Mouse (Mus musculus) kidney, postnatal 36 days (tissue): ENCODE data around the gene Hnrnpul1.
"Not testable (repeated sequence)": the region's sequence is repeated elsewhere in the genome, so short reads cannot be mapped to it uniquely, and the experiment has no call there.

Source experiments
- DNase-seq, 2 experiments: peaks; one replicate each; pipeline ENCODE4 v3.0.0; 2021 to 2022; ENCODE audit warnings: mixed read lengths in 2 of 2

Hnrnpul1 gene

DNA sequence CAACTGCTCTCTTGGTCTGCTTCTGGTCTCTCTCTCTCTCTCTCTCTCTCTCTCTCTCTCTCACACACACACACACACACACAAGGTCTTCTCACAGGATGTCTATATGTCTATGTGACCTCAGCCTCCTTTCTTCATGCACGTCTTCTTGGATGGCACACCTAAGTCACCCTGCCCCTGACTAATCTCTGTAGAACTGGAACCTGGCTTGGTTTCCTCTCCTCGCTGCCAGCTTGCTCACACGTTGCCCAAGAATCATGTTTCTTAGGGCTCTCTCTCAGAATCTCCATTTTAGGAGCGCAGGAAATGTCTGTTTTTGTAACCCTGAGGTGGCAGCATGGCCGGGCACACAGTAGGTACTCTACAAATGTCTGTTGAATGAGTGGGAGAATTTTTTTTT, 25.5 kb upstream of the Hnrnpul1 start:
- no peak for DNase-seq

DNA sequence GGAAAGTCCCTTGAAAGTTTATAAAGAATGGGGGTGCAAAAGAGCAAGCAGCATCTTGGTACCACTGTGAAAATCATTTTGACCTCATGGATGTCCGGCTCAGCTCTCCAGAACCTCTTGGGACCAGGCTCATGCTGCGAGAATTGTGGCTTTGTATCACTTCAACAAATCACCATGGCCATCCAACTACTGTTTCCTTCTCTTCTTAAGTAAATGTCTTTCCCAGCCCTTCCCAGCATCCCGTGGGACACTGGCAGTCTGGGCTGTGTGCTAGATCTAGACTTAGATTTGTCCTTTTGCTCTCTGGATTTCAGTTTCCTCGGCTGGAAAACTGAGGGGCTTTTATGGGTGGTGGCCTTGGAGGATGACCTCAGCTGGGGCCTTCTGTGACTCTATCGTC, 13.7 kb upstream of the Hnrnpul1 start:
- DNase-seq: no peak

DNA sequence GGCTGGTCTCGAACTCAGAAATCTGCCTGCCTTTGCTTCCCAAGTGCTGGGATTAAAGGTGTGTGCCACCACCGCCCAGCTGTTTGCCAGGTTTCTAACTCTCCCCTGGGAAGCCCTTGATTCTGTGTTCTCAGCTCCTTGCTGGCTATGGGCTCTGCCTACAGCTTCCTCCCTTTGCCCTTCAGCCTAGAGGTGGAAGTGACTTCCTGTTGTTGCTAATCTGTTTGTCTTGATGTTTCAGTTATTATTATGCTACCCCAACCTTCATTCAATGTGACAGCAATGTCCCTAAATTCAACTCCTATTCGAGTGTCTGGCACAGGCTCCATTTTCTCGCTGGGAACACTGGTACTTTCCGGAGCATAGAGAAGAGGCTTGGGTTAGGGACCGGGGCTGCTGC, 11.6 kb upstream of the Hnrnpul1 start:
- no peak for DNase-seq

DNA sequence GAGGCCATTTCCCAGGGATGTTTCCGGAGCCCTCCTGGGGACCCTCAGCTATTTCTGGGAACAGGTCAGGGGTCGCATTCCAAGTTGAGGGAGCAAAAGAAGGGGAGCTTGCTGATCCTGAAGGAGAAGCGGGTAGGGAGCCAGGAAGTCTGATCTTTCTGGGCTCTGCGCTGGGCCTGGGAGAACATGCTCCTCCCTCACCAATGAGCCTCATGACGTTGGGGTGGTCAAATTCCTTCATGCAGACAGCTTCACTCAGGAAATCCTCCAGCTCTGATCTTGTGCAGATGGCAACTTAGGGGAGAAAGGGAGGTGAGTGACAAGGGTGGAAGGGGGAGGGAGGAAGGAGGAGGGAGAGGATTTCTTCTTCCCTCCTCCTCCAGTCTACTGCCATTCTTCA, 9.7 kb upstream of the Hnrnpul1 start:
- DNase-seq: peak; percentile 24 to 43

DNA sequence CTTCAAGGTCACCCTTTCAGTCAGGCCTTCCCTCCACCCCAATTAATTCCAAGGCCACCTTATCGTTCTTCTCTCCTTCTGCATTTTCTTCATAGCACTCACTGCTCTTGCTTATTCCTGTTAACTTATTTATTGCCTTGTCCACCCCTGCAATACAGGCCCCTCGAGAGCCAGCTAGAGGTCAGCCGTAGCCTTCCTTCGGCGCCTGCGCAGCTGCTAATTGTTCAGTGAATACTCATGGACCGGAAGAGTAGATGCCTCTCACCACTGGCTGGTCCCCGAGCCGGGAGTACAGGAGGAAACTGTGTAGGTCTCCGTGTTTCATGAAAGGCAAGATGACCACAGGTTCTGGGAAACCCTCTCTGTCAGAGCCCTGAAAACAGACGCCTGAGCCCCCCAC, 9.1 kb upstream of the Hnrnpul1 start:
- DNase-seq: peak; percentile 39 to 61

DNA sequence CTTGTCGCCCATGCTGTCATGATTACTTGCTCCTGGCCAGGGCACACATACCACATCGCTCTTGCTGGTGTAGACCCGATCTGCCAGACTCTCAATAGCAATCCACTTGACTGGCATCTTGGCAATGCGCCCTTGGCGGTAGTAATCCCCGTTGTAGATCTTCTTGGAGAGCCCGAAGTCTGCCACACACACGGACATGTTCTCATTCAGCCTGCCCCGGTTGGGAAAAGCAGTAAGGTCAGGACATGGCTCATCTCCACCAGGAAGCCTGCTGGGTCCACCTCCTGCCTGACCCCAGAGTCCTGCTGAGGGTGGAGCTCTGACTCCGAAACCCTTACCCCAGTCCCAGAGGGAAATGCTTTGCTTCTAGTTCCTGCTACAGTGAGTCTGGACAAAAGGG, 6.8 kb upstream of the Hnrnpul1 start:
- DNase-seq: peak; percentile 19 to 37

DNA sequence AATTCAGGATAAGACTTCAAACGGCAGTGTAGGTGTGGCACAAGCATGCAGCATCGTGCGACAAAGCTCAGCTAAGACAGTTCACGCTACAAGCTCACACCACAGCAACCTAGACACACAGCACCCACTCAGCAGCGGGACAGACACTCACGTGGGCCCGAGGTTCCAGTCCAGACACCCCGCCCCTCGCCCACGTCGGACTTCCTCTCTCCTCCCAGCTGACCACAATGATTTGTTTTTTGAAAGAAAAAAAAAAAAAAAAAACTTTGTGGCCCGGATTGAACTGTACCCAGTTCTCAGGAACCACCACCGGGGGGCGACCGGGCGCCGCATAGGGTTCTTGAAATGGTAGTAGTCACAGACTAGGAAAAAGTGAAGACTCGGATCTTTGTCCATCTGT, 1.5 kb upstream of the Hnrnpul1 start:
- DNase-seq: peak; percentile 95 to 98

DNA sequence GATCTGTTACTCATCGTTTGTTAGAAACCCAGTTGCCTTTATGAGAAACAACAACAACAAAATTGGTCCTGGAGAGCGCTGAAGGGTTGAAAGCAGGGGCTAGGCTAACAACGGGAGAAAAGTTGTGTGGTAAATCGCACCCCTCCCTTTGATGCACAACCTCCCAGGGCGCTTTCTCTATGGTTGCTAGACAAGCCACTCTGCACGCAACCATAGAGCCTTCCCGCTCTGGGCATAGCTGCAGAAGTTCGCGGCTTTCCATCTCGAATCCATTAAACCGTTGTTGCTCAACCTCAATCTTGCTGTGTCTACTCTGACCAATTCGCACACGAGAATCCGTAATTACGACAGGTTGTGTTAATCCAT, 894 bp upstream of the Hnrnpul1 start:
- DNase-seq: peak; percentile 58 to 65

DNA sequence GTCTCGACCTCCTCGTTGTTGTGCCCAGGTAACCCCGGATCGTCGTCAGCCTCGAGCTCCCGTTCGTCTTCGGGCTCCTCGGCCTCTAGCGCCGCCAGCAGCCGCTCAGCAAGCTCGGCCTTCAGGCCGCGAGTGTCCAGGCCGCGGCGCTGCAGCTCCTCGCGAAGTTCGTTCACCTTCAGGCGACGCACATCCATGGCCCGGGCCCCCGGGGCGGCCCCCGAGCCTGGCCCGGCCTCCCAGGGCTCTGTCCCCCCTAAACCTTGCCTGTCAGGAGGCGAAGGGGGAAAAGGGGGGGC, 169 bp downstream of the Hnrnpul1 start:
- DNase-seq: no peak

DNA sequence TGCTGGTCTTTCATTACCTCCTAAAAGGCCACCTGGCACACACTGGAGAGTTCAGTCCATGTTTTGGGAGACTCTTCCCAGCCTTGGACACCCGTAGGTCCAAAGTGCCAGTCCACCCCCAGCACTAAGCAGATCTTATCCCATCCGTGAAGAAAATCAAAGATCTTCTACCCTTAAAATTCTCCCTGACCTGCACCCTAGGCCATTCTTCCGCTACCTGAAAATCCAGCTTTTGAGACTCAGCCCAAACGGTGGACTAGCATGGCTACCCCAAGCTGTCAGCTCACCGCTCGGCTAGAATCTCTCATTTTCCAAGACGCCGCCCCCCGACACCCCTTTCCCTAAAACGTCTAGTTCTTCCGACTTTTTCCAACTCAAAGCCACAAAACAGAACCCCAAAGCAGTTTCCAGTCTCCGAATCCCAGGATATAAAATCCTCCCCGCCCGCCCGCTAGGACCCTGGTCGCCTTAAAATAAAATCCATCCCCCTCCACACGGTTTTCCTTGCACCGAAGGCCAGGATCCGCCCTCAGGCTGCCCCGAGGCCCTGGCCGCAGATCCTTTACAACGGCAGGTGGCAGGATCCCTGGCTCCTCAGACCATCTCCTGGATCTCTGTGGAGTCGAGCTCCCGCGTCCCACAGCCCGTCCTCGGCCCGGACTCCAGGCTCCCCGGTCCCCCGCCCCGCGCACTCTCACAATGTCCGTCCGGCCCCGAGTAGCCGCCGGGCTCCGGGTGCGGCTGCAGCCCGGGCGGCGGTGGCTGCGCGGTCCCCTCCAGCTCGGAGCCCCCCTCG, 716 bp downstream of the Hnrnpul1 start:
- peak; percentile 38 to 70 for DNase-seq

DNA sequence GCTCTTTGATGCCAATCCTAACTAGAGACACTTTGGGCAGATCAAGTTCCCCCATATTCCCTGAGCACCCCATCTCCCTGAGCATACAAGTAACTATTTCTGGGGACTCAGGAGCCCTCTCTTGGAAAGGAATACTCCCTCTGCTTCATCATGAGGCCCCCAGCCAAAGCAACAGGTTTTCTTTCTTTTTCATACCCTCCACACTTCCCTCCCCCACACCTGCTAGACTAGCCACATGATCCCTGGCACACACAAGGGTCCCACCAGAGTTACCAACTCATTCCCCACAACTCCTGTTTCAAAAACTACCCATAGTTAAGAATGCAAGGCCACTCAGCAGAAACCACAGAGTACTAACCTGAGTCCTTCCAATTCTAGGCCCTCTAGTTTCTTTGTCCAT, 1.5 kb downstream of the Hnrnpul1 start:
- no peak for DNase-seq

DNA sequence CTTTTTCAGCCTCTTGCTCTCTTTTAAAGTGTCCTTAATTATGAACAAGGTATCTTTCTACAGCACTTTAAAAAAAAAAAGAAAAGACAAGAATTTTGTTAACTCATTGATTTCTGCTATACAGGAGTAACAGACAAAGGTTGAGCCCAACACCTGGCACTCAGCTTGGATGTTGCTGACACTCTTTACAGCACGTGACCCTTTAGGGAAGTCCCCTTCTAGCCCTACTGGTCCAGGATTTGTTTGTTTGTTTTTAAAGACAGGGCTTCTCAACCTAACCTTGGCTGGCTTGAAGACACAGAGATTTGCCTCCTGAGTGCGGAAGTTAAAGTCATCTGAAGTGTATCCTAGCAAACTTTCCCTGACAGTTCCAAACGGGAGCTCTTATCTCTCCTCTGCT, 7.7 kb downstream of the Hnrnpul1 start:
- no peak for DNase-seq

DNA sequence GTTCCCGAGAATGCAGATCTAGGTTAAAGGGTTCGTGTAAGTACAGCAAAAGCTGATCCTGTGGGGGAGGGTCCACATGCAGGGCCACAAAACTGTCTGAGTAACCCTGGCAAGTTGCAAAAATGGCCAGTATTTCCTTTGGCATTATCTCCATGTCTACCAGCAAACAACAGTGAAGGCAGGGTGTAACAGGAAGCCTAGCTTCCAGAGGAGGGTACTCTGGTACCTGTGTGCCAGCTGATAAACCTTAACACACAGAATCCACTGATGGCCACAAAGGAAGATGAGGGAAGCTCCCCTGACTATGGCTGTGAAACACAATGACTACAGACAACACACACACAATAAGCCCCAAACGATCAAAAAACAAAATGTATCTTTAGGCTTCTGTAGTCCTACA, 16.3 kb downstream of the Hnrnpul1 start:
- no peak for DNase-seq

DNA sequence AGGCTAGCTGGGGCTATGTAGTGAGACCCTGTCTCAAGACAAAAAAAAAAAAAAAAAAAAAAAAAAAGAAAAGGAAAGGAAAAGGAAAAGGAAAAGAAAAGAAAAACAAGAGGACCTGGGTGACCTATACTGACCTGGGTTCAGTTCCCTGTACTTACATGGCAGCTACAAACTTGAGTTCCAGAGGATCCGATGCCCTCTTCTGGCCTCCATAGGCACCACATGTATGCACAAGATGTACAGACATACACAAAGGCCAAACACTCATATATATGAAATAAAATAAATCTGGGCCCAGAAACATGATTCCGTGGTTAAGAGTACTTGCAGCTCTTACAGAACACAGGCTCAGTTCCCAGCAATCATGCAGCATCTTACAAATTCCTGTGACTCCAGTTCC, 17.6 kb downstream of the Hnrnpul1 start:
- no peak for DNase-seq

DNA sequence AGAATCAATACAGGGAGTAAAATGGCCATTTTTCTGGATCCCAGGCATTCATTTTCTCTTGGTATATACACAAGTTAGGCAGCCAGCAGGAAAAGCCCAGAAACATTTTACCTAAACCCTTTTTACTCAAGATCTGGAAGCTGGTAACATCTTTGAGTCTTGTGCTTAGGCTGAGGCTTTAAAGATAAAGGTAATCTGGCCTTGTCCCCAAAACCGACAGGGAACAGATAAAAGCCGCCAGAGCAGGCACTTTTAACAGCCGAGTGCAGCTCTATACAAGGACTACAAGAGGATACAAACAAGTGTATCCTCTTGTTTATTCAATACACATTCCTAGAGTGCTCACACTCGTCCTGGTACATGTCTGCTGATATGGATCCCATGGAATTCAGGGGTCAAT, 19.6 kb downstream of the Hnrnpul1 start:
- DNase-seq: no peak

DNA sequence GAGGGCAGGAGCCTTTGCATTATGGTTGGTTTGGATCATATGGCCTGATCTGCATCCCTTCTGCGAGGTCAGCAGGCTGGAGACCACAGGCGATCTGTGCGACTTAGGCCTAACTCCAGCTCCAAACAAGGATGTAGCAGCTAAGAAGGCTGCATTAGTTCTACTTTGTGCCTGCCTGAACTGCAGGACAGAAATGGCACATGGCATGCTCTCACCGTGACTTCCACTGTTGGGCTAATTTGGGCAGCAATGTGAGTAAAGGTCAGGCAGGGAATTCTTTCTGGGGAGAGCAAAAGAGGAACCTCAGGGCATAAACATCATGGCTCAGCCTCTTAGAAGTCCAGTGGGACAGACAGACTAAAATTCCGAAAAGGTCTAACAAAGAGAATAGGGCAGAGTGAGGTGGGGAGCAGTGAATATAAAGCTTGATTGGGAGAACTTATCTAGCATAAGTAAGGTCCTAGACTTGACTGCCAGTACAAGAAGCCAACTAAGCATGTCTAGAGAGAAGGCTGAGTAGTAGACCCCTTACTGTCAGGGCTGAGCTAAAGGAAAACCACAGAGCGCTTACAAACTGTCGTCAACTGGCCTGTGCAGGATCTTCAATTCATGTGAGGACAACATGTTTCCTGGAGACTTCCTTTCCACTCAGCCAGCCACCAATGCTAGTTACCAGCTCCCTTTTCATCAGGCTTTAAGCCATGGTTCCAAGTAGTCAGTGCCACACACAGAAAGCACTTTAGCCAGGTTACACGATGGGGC, 23.1 kb downstream of the Hnrnpul1 start:
- no peak for DNase-seq

DNA sequence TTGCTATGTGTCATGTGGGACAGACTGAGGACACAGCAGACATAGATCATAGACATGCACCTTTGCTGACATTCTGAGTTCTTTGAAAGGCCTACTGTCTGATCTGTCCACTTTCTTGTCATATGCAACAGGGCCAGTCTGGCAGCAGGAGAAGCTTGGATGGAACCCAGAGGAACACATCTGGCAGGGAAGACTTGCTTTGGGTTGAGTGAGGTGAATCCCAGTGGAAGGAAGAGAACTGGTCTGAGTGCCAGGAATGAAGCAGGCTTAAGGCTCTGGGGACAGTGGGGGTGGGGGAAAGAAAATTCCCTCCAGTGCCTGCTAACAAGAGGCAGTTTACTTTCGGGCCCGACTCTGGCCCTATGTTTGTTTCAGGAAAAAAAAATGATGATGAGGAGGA, 24.7 kb downstream of the Hnrnpul1 start:
- DNase-seq: no peak

DNA sequence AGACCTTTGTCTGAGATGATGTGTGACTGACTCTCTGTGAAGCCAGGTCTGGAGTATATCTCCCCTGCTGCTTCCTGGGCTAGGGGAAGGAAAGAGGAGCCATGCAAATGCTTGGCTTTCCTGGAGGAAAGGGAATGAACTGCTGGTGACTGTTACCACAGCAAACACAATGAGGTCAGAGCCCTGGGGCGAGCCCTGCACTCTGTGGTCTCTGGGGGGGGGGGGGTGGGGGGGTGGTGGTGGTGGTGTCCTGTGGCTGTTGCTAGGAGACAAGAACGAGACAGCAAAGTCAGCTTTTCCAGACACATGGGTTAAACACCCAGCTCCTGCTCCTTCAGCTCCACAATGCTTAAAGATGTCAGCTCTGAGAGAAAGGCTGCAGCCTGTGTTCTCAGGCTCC, 25.2 kb downstream of the Hnrnpul1 start:
- peak in 1 of 2 experiments; percentile 18 for DNase-seq

DNA sequence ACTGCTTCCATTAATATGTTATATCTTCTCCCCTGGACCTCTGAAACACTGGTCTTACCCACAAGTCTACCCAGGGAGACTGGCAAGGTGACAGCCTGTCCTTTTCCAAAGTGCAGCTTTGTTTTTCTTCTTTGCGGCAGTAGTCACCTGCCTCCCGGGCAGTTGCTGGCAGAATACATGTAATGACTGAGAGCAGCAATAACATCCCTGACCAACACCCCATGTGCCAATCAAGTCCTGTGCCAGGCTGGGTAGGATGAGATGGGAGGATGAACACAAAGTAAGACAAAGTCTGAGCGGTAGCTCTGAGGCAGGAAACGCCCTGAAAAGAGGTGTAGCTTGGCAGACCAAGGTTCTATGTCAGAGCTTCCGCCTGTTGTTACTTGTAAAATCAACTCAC, 26.8 kb downstream of the Hnrnpul1 start:
- DNase-seq: no peak

DNA sequence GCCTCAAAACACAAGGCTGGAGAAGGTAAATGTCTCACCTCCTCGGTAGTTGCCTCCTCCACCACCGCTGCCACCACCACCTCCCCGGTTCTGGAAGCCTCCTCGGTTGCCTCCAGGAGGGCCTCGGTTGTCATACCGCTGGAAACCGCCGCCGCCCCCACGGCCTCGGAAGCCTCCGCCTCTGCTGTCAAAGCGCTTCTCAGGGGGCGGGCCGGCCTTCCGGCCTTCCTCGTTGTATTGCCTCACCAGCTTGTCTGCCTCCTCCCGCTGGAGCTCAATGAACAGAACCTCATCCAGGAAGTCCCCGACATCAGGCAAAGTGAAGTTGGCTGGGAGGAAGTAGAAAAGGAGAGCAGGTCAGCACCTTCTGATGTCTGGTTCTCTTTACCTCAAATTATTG, 28.7 kb downstream of the Hnrnpul1 start:
- no peak for DNase-seq

DNA sequence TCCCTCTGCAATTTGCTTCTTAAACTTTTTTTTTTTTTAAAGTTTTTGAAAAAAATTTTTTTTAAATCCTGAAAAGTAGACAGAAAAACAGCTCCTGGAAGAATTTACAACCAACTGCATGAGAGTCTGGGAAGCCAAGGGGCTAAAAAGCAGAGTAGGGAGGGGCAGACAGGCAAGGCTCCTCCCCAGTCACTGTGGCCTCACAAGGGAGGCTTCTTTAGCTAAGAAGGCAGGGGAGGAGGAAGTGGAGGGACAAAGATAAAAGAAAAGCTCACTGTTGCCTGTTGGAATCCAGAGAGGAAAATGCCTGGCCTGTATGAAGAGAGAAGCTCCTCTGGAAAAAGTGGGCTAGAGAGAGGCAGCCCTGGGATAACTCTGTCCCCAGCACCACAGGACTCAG, 32.8 kb downstream of the Hnrnpul1 start:
- DNase-seq: not testable (repeated sequence)

DNA sequence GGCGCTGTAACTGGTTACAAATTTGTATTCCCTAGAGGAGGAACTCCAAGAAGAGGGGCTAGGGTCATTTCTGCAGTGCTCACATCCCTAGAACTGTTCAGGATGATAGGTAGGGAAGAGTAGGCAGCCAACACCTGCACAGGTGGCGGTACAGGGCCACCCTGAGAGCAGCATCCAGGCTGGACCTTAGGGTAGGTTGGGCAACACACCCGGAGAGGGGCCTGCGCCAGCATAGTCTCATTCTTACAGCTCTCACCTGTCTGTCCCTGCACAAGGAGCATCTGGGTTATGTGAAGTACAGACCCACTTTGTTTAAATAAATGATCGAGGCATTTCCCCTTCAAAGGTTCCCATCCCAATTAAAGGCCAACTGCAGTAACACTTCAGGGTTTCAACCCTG, 33.8 kb downstream of the Hnrnpul1 start:
- no peak for DNase-seq

DNA sequence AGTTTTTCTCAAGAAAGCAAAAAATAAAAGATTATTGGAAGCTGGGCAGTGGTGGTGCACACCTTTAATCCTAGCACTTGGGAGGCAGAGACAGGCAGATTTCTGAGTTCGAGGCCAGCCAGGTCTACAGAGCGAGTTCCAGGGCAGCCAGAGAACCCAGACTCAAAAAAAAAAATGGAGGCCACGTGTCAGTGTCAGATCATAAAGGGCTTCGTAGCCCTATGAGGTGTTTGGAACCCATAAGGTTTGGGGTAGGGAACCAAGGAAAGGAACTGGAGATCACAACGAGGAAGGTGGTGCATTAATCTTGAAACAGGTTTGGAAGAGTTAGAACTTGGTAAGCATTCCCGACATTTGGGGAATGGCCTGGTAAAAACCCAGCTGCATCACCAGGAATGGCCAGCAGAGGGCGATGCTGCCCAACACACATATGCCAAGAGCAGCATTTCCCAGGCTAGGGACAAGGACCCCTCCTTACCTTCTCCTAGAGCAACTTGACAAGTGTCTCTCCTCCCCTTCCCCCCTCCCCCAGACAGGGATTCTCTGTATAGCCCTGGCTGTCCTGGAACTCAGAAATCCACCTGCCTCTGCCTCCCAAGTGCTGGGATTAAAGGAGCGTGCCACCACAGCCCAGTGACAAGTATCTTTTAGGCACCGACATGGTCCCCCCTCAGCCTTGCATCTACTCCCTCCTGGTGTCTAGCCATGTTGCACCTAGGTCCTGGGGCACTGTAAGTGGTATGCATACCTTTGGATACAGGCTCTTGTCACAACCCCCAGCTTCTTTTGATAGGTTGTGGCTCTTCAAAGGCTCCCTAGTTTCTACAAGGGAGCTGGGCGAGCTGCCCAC, 34.6 kb downstream of the Hnrnpul1 start:
- peak; percentile 71 to 90 for DNase-seq
